Mouse (Mus musculus): ENCODE measurements at regions not wholly inside any gene's neighbourhood (a gene's known extent, or its start where the extent isn't known, plus 50 kb on each side); places are given as distances from the start of the nearest gene placed in this dataset.

DNA sequence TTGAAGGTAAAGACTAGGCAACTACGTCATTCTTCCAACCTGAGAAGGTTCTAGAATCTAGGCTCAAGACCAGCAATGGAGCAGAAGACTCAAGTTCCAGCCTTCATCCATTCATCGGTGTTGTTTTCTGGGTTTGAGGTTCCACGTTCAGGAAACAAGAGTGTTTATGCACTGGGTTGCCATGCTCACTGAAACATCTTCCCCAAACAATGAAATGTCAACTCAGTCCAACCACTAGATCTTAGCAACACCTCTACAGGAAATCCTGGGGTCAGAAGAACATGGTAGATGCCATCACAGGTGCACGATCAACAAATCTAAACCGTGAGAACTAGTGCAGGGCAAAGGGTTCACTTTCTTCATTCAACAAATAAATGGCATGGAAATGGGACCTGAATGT, 304.8 kb upstream of the Klf3 start:
- DNase-seq (ENCODE audit: low spot score in 2 of 2) = no peak

DNA sequence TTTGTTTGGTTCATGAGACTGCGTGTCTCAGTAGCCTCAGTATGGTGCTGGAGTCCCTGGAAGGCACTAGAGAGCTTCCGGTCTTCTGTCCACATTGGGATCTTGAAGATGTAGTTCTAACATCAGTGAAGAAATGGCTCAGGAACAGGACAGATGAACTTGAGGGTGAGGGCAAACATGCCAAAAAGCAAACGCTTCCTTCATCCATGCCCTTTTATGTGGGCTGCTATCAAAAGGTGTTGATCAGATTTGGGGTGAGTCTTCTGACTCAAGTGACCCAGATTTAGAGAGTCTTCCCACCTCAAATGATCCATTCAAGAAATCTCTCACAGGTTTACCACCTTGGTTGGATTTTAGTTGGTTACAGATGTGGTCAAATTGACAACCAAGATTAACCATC, 304.1 kb upstream of the Klf3 start:
- DNase-seq (ENCODE audit: low spot score in 2 of 2) = no peak

DNA sequence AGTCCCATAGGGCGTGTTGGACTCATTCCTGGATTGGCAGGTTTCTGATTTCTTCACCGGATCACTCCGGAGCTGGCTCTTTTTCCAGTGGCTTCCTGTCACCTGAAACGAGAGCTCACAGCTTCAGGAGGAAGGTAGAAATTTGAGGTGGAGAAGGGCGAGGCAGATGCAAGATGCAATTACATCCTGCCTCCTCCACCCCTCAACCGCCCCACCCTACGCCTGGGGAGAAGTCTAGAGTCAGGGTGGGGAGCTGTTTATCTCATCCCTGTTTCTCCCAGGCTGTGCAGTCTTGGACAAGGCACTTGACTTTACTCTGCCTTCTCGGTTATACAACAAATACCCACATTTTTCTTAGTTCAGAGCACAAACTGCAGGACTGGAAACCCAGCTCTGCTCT, 302.8 kb upstream of the Klf3 start:
- no peak for DNase-seq (ENCODE audit: low spot score in 2 of 2)

DNA sequence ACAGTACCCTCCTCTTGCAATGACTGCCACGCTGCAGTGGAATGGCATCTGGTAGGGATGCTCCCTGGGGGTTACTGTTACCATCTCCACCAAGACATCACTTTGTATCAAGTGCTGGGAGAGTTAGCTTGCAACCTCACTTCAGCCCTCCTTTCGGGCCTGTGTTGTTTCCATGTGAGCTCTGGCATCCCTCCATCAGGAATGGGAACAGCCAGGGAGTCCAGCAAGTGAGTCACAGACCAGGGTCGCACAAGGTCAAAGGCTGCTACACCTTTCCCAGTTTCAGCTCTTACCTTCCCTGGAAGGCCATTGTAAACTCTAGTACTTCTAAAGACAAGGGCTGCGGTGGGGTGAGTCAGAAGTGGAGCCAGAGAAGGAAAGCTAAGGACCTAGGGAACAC, 302.3 kb upstream of the Klf3 start:
- no peak for DNase-seq (ENCODE audit: low spot score in 2 of 2)

DNA sequence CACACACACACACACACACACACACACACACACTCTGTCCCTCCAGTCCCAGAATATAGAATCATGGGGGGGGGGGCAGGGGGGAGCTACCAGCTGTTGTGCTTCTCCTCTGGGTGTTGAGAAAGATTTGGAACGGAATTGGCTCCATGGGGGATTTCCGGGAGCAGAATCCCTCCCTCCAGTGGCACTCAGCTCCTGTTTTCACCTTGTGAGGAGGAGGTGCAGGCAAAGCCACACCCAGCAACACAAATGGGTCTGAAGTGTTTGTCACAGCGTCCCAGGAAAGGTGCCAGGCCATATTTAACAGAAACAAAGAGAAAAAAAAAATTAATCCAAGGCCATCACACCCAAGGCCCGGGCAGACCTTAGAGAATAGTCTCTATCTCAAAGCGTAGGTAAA, 301.4 kb upstream of the Klf3 start:
- DNase-seq (ENCODE audit: low spot score in 2 of 2) = no peak

DNA sequence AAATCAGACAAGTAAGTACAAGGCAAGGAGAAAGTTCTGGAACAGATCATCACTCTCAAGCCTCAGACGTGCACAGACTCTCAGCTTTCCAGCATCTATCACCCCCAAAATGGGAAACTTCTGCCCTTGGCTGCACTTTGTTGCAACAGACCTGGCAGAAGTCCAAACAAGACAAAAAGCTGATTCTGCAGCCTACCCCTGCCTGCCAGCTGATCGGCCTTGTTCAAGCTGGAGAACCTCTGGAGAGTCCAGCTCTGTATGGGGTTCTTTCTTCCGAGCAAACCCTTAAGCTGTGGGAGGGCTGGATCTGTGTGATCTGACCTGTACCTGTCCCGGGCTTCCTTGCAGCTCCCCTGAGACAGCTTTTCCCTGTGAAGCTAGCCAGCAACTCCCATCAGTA, 299.7 kb upstream of the Klf3 start:
- peak; percentile 73 to 75 for DNase-seq (ENCODE audit: low spot score in 2 of 2)

DNA sequence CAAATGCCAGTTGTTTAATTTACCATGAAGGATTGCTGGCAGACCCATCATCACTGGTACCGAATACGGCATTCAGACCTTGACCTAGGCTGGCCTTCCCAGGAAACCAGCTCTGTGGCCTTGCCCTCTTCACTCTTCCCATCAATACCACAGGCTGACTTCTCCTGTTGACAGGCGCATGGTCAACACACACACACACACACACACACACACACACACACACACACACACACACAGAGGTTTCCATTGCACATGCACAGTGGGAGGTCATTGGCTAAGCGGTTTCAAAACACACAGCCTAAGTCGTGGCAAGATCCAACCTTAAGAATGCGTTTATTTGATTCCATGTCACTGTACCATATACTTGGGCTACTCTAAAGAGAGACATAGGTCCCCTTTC, 298.7 kb upstream of the Klf3 start:
- no peak for DNase-seq (ENCODE audit: low spot score in 2 of 2)

DNA sequence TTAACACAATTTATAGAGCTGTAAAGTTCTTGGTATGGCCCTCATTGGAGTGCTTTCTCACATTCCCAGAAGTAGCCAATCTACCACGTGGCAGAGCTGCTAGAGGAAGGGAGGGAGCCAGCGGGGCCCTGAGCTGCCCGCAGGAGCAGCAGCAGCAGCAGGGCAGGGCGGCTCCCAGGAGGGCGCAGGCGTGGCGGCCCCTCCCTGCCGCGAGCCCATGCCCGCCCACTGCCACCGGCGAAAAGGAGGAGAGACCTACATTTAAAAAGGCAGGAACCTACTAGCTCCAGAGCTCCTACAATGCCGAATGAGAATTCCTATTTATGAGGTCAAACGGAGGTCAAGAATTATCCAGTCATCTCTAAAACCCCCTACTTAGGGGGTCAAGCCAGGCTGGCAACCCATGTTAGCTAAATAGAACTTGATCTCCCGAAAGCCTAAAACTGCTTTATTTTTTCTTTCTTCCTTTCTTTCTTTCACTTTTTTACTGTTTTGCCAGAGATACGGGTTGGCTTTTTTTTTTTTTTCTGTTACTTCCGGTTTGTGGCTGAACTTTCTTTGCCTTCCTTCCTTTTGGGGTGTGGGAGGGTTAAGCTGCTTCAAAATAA, 297.9 kb upstream of the Klf3 start:
- DNase-seq (ENCODE audit: low spot score in 2 of 2) = no peak

DNA sequence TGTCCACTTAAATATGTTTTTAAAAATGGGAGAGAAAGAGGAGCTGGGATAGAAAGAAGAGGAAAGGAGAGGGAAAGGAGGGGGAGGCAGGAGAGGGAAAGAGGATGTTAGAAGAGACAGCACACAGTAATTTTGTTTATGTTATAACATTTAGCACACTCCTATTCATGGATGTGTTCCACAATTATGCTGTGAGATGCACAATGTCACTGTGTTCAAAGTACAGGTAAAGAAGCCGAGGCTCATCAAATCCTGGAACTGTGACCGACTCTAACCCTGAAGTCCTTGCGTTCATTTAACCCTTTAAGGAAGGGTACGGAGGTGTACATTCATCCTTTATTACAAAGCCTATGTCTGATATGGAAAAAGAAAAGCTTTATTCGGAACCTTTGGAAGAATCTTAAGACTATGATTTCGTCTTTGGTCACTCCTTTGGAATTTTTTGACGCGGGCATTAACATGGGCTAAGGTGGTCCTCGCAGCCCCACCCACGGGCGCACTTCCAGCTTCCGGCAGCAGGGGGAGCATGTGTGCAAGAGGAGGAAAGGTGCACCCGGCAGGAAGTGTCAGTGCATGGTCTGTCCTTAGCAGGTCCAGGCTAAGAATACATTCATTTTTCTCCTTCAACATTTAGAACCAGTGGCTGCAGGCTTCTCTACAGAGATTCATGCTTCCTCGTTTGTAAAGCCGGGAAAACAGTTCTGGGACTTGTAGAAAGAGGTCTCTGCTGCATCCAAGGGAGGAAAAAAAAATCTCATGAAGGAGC, 297.2 kb upstream of the Klf3 start:
- DNase-seq (ENCODE audit: low spot score in 2 of 2) = peak; percentile 71 to 83

DNA sequence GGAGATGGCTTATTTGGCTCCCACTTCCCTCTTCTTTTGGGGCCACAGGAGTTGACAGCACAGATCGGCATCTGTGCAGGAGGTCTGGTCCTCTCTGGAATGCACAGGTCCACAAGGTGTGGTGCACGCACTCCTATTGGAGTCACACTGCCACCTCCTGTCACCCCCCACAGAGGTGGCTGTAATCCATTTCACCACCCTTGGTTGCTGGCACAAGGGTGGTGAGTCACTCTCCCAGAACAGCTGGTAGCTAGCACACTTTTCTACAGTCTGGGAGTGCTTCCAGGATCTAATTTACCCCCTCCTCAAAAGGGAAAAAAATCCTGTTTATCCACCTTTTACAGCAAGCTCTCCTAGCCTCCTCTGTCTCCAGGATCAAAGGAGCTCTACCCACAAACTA, 294.6 kb upstream of the Klf3 start:
- no peak for DNase-seq (ENCODE audit: low spot score in 2 of 2)

DNA sequence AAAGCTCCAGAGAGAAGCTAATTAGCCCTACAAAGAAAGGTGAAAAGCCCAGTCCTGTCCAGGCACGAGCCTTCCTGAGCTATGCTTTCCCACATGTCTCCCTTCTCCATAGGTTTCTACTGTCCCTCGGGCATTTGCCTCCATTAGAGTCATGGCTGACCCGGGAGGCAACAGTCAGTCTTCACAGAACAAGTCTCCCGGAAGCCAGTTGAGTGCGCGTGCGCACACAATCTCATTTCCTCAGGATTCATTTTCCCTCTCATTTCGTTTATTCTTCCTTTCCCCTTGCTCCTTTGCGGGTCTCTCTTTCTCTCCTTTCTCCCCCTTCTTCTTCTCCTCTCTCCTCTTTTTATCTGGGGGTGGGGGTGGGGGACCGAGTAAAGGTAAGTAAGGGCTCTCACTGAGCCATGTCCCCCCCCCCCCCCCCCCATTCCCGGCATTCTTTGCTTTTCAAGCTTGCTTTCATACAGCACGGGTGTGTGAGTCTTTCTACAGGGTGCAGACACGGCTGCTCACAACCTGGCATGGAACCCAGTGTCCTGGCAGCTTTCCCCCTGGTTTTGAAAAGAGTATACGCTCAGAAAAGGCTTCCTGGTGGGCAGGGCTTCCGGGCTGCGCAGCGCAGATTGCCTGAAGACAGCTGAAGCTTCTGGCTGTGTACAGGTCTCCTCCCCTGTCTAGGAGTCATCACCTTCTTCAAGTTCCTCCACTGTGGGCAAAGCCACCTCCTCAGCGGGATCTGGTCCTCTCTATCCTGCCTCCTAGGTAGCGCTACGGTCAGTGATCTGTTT, 289.8 kb upstream of the Klf3 start:
- DNase-seq (ENCODE audit: low spot score in 2 of 2) = peak; percentile 76 to 80

DNA sequence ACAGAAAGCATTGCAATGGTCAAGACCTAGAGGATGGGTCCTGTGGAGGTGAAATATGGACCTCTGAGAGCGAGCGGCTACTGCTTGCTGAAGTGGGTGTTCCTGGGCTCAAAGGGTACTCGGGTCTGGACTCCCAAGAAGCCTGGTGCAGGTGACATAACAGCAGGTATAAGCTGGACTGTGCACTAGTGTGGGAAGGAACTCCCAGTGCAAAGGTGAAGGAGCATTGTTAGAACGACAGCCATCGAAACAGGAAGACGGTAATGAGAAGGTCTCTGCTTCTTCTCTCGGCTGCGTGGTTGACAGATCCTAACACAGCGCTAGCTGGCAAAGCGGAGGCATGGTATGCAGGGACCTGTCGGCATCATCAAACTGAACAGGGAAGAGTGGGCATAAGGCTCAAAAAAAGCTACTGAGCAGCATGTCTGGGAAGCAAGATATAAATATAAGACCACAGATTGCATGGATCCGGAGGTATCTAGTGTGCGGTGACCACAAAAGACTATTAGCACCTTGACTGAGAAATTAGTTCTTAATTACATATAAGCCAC, 287.0 kb upstream of the Klf3 start:
- peak in 1 of 2 experiments; percentile 30 for DNase-seq (ENCODE audit: low spot score in 2 of 2)

DNA sequence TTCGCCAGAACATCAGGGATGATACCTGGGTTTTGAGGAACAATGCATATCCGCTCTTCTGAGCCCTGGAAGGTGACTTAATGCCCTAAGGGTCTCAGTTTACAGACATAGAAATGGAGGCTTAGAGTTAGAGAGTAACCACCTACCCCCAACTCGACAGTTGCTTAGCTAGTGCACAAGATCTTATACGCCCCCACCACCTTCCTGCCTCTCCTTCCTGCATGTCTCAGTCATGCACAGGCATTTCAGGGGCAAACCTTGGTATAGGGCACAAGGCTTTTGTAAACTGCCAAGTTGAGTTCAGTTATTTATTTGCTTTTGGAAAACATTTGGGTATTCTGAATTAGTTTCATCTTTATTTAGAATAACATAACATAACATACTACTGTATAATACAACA, 285.9 kb upstream of the Klf3 start:
- no peak for DNase-seq (ENCODE audit: low spot score in 2 of 2)

DNA sequence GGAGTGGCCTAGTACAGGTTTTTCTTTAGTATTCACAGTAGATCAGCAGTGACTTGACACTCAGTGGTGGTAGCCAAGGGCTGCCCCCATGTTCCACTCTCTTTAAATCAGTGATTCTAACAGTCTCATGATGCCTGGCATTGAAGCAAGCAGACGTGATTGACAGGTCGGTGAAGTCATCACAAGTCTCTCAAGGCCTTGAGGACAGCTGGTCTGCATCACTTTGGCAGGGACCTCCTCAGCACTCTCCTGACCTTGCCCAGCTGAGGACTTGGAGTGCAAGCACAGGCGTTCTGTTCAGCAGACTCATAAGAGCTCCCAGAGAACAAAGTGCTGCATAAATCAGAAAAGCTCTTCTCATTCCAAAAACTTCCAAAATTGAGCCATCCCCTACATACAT, 285.4 kb upstream of the Klf3 start:
- DNase-seq (ENCODE audit: low spot score in 2 of 2) = peak in 1 of 2 experiments; percentile 7

DNA sequence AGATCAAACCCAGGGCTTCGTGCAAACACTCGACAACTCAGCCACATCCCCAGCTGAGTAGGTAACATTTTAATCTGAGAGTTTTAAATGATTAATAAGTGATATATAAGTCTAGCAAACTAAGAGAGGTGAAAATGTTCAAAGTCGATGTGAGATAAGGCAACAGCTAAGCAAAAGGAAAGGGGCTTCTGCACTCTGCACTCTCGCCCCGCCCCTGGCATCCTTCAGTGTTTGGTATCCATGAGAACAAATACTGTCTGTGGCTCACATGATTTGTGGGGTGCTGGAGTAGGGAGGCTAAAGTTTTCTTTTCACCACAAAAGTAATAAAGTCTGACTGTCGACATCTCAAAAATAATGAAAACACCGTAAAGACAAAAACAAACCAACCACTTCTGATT, 284.2 kb upstream of the Klf3 start:
- peak in 1 of 2 experiments; percentile 9 for DNase-seq (ENCODE audit: low spot score in 2 of 2)

DNA sequence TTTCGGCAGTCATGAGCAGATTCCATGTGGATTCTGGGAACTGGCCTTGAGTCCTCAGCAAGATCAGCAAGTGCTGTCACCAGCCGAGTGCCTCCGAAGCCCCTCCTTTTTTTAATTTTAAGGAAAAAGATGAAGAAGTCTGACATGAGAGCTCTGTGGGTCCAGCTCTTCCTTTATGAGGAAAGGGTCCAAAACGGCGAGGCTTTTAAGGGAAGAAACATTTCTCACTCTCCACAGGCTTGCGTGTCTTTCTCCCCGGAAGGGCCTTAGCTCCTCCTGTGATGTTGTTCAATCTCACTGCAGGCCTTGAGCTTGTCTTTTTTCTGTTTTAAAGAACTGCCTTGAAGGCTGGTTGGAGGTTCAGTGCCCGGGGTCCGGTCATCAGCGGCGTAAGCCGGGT, 283.5 kb upstream of the Klf3 start:
- peak in 1 of 2 experiments; percentile 14 for DNase-seq (ENCODE audit: low spot score in 2 of 2)

DNA sequence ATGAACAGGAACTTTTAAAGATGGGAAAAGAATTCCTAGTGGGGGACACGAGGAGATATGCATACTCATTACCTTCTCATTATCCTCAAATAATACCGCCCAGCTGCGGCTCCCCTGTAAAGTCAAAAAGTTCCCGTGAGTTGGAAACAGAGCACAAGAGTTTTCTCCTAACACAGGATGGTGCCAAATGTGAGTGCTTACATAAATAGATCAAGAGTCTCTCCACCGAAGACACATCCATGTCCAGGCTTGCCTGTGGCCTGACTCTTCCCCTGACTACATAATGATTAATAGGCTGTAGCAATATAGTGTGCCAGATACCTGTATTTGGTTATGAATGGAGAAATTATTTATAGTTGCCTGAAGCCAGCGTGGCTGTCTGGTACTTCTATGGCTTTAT, 281.8 kb upstream of the Klf3 start:
- DNase-seq (ENCODE audit: low spot score in 2 of 2) = peak in 1 of 2 experiments; percentile 3

DNA sequence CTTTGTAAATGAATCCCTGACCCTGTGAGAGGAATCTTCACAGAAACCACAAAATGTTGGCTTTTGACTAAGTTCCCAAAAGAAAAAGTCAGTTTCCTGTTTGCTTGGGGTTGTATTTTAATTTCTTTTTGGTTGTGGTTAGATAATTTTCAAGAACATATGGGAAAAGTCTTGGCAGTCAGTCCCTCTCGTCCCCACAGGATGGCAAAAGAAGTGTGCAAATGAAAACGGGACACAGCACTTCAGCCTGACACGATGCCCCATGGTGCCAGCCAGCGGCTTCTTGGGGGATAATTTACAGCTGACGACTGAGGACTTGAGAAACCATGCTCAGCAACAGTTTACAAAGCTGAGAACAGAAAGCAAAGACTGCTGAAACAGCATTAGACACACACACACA, 281.2 kb upstream of the Klf3 start:
- DNase-seq (ENCODE audit: low spot score in 2 of 2) = no peak

DNA sequence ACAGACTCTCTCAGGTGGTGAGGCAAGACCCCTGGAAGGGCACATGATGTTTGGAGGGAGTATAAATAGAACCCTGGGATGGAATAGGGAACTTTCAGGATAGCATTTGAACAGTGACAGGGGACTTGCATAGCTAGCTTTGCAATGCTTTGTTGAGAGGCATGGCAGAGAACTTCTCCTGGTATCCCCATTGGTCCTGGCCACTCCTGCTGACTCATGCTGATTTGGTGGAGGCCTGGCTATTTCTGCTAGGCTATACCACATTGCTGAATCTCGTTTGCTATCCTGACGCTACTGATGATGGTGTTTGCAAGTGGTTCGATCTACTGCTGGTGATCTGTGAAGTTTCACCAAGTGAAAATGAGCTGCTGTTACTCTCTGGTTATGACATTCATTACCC, 276.7 kb upstream of the Klf3 start:
- DNase-seq (ENCODE audit: low spot score in 2 of 2) = no peak

DNA sequence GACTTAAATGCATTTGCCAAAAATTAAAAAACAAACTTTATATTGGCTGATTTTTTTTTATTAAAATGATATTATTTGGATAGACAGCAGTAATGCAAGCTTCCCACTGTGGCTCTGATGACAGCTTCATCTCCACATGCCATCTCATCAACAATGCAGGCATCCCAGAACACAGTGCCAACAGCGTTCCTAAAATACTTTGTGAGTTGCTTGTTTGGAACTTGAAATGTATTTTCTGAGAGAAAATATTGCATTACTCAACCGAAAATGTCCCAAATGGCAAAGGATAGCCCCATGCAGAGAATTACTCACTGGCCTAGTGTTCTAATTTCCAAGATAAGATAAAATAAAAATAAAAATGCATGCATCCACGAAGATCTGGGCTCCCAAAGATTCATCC, 275.2 kb upstream of the Klf3 start:
- DNase-seq (ENCODE audit: low spot score in 2 of 2) = no peak

DNA sequence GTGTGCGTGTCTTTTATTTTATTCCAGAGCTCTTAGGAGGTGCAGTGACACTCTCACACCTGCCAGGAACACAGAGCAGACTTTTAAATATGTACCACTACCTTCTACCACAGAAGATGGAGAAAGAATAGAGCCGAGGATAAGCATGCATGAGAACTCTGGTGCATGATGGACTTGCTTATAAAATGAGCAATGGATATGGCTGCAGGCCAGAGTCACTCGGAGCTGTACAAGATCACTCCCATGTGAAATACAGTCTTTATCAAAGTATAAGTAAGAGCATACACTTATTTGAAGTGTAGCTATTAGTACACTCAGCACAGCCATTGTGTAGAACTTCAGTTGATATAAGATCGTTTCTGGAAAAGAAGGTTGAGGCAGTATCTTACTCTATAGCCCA, 268.8 kb upstream of the Klf3 start:
- DNase-seq (ENCODE audit: low spot score in 2 of 2) = no peak

DNA sequence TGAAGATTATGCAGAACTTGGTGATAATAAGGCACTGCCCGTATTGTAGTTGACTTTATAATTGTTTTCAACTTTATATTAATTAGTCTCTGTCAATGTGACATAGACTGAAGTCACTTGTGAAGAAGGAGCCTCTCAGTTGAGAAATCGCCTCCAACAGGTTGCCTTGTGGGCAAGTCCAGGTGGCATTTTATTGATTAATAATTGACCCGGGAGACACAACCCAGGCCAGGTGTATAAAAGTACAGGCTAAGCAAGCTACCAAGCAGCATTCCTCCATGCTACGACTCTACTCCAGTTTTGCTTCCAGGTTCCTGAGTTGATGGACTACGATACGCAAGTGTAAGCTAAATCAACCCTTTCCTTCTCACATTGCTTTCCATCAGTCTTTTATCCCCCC, 268.2 kb upstream of the Klf3 start:
- DNase-seq (ENCODE audit: low spot score in 2 of 2) = no peak

DNA sequence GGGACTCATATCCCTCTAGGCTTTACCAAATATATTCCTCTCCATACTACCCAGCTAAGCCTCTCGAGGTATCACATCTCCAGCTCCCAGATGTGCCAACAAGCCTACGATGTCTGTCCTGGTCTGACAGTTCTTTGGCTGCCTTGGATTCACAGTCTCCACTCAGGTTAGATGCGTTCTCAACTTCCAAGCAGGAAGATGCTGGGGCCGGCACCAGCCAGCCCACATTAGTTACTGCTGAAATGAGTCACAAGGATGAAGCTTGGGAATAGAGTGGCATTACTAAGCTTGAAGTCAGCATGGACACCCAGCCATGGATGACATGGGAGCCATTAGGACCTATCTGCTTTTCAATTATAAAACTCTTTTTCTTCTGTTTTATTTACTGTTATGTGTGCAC, 267.6 kb upstream of the Klf3 start:
- no peak for DNase-seq (ENCODE audit: low spot score in 2 of 2)

Data from right cerebral cortex, postnatal 10 days (tissue).